Mouse (Mus musculus): ENCODE measurements at regions not wholly inside any gene's neighbourhood (a gene's known extent, or its start where the extent isn't known, plus 50 kb on each side); places are given as distances from the start of the nearest gene placed in this dataset.

- peak; percentile 58 for DNase-seq (ENCODE audit: inconsistent ontology term)
These were observed 1105.2 kb downstream of the Ntrk3 start for GRCm38 (mm10) chr7:77632656-77633055.

DNA sequence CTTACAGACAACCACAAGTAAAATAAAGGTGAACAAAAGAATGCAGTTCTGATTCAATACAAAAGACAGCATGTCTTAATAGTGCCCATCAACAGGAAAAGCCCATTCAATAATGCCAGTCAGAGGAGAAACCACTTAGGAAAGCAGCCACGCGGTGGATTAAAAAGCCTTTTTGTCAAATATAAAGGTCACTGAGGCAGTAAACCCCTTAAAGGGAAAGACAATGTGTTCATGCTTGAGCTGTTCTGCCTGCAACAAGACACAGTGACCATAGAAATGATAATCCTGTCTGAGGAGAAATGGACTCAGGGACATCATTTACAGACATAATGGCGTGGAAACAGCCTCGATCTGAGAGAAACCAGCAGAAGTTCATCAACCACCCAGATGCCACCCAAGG lies 1114.3 kb downstream of the Ntrk3 start:
- DNase-seq (ENCODE audit: inconsistent ontology term): no peak

GRCm38 (mm10) chr7:77622934-77623333 lies 1114.9 kb downstream of the Ntrk3 start:
- no peak for DNase-seq (ENCODE audit: inconsistent ontology term)

GRCm38 (mm10) chr7:77572872-77573271 lies 1164.9 kb downstream of the Ntrk3 start:
- DNase-seq (ENCODE audit: inconsistent ontology term): no peak

GRCm38 (mm10) chr7:77559095-77559494 lies 1178.7 kb downstream of the Ntrk3 start:
- DNase-seq (ENCODE audit: inconsistent ontology term): no peak

- no peak for DNase-seq (ENCODE audit: inconsistent ontology term)
These were observed 1179.3 kb downstream of the Ntrk3 start for GRCm38 (mm10) chr7:77558536-77558935.

DNA sequence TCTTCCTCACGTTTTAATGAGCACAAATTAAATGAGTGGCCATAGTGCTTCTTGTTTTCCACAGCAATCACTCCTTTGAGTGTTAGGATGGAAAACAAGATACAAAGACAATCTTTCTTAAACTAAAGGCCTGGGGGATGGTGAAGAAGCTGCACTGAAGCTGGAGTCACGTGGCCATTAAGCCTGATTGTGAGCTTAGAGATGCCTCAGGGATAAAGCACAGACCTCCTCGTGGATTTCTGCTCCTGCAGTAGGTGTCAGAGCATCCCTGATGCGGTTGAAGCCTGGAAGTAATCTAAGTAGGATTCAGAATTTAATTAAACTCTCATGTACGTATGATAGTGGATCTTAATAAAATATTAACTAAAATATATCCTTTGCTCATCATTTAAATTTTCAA lies 1200.9 kb downstream of the Ntrk3 start:
- no peak for DNase-seq (ENCODE audit: inconsistent ontology term)

DNA sequence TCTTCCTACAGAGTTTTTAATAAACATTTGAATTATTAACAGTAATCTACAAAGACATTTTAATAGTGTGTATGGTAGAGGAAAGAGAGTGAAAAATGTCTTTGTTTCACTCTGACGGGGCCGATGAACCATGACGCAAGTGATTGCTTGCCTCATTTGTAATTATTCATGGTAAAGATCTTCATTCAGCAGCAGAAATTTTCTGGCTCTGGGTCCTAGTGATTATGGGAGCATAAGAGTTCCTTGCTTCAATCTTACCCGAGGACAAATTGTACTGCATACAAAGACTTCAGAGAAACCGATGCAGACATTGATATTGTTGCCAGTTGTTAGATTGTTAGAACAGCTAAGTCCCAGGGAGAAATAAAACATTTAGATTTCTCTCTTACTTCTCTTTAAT lies 1209.9 kb downstream of the Ntrk3 start:
- peak; percentile 12 for DNase-seq (ENCODE audit: inconsistent ontology term)

- no peak for DNase-seq (ENCODE audit: inconsistent ontology term)
These were observed 1228.2 kb downstream of the Ntrk3 start for GRCm38 (mm10) chr7:77509586-77509985.

GRCm38 (mm10) chr7:77507606-77508005 lies 1230.2 kb downstream of the Ntrk3 start:
- no peak for DNase-seq (ENCODE audit: inconsistent ontology term)

DNA sequence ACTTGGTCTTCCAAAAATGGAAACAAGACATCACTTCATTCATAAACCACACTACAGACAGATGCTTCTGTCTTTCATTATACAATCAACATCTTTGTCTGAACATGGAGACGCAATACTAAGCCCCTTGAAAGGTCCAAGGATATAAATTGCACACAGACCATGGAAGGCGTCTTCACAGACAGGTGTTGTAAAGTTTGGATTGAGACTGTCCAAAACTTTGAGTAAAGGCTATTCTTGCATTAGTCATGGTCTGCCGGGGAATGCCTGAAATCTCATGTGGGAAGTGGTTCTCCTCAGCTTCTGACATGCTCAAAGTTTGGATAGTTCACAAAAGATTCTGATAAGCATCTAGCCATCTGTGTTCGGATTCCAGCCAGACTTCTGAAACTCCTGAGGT lies 1235.2 kb downstream of the Ntrk3 start:
- DNase-seq (ENCODE audit: inconsistent ontology term): no peak

DNA sequence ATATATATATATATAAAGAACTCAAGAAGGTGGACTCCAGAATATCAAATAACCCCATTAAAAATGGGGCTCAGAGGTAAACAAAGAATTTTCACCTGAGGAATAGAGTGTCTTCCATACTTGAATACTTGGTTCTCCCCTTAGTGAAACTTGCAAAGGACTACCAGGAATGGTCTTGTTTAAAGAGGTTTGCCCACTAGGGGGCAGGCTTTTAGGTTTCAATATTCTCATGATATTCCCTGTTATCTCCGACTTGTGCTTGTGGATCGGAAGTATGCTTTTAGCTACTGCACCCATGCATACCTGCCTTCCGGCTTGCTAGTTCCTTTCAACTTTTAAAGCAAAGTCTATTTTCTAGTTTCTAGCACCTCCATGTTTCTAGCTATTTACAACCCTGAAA lies 1242.7 kb downstream of the Ntrk3 start:
- DNase-seq (ENCODE audit: inconsistent ontology term): no peak

DNA sequence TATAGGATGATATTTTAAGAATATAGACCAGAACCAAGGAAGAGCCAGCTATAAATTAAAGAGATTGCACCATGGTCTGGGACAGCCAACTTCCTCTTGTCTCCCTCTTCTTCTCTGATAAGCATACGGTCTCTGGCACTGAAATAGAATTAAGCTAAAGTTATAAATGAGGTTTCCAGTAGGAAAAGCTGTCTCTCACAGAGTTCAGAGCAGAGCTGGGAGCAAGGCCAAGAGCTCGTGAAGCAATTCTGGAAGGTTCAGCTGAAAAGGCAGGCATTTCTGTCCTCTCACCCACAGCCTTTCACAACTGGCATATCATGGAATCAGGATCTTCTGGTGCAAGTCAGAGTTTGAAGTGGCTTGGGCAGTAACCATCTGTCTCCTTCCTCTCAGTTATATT lies 1247.8 kb downstream of the Agbl1 start:
- peak; percentile 4 for DNase-seq (ENCODE audit: inconsistent ontology term)

DNA sequence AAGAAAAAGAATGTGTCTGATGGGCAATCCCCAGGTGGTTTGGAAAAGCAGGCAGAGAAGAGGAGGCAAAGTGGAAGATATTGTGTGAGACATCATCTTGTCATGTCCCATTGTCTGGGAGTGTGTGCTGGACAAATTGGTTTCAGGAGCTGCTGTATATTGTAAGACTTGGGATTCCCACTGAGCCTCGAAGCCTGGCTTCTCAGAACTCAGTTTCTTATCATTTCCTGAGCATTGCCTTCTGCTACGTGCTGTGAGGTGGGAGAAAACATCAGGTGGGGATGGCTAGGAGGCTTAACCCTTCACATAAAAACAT lies 1216.3 kb downstream of the Agbl1 start:
- DNase-seq (ENCODE audit: inconsistent ontology term): no peak

DNA sequence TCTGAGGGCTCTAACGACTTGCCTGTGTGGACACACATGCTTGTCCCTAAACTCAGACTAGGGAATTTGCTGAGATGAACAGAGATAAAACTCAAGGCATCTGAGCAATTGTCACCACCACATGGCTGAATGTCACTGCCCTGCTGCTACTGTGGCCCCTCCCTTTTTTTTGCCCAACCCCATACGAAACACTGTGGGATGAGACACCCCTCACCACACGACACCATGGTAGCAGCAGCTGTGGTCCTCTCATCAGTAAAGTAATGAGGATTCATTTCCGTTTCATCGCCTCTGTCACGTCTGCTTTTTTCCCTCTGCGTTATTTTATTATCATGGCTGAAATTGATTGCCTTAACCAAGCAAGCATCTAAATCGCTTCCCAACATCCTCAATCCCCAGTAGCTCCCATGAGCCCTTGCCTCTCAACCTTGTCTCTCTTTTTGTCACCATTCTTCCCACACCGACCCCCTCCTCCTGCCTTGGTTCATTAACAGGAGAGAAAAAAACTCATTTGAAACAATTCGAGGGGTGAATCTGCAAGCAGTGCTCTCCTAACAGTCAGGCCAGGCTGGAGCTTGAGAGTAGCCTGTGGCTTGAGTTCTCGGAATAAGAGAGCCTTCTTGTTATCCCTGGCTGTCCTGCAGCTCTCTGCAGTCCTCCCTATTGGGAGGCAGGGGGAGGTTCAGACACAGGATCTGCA lies 1215.8 kb downstream of the Agbl1 start:
- peak; percentile 0 for DNase-seq (ENCODE audit: inconsistent ontology term)

DNA sequence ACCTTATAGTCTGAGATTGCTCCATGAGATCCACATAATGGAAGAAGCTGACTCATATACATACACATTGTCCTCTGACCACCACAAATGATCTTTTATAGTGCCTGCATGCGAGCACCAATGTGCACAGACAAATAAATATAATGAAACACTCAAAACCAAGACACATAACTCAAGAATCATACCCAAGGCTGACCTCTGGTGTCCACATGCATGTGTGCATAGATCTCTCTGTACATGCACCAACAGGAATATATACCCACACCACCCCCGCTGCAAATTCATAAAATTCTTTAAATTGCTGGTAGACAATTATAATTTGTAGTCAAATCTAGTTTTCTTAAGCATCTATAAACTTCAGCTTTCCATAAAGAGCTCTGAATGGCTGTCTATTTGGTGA lies 1211.9 kb downstream of the Agbl1 start:
- DNase-seq (ENCODE audit: inconsistent ontology term): peak; percentile 6

- no peak for DNase-seq (ENCODE audit: inconsistent ontology term)
These were observed 1183.9 kb downstream of the Agbl1 start for GRCm38 (mm10) chr7:77413606-77414005.

All from Muller cell, postnatal 12 days (primary cell).